Mouse (Mus musculus): ENCODE results near the gene Nfic. TPM values are rescaled to one million over a fixed set of nuclear protein-coding genes. Genes with fewer than 3 reads are reported as not detected.

The Nfic gene
- polyA plus RNA-seq, 2 experiments, result 1.3 to 4.6 TPM

- peak overlapping the region; percentile 64 to 88 for H3K4me3 ChIP-seq (ENCODE audit: insufficient read depth in 1 of 2, low read depth in 2 of 2, low read length in 2 of 2)
- 17% methylated on average over 4 of the region's 4 CpGs for whole genome bisulfite sequencing (ENCODE audit: insufficient replicate concordance)
- TF ChIP-seq EP300 (IDR thresholded peaks at IDR 0.05; ENCODE audit: low read depth) (no peak), CTCF (IDR thresholded peaks at IDR 0.05; ENCODE audit: low read depth) (no peak)
- H3K27ac ChIP-seq, result peak overlapping the region; percentile 86
- peak overlapping the region; percentile 89 for H3K9ac ChIP-seq (replicated peaks)
- no peaks in the 10 kb centered on the region for H3K27me3 ChIP-seq (ENCODE audit: control insufficient read depth, insufficient read depth, low read length)
- peaks cover 47 to 52% of the 10 kb centered on the region in 2 experiments for H3K4me1 ChIP-seq (replicated peaks; ENCODE audit: control insufficient read depth in 2 of 2, insufficient read depth in 2 of 2, low read length in 1 of 2)
- peaks cover 17% of the 10 kb centered on the region for H3K36me3 ChIP-seq (replicated peaks; ENCODE audit: control insufficient read depth, insufficient read depth, low read depth)
- peak overlapping the region; percentile 82 for H3K4me2 ChIP-seq (ENCODE audit: low read depth)
- DNase-seq (ENCODE audit: low read depth in 3 of 3, low spot score in 3 of 3), result no peak
- no peaks in the 10 kb centered on the region for H3K9me3 ChIP-seq (ENCODE audit: control insufficient read depth, low read length)
- ATAC-seq (ENCODE audit: insufficient read depth), result no peak
These were observed 97.2 kb downstream of the Nfic start for GRCm38 (mm10) chr10:81358209-81358608.

- WGBS (ENCODE audit: insufficient replicate concordance), result 2% methylated on average over 70 of the region's 79 CpGs
These were observed 98.2 kb downstream of the Nfic start, which contains the start of gene Mfsd12 for GRCm38 (mm10) chr10:81356991-81357844. Mfsd12 (plus strand) TSS chr10:81357491.

GRCm38 (mm10) chr10:81356352-81356990 is 99.0 kb downstream of the Nfic start:
- TF ChIP-seq CTCF (IDR thresholded peaks at IDR 0.05; ENCODE audit: low read depth) (no peak), EP300 (IDR thresholded peaks at IDR 0.05; ENCODE audit: low read depth) (no peak)
- H3K9ac ChIP-seq (replicated peaks), result peak overlapping the region; percentile 77
- DNase-seq (ENCODE audit: low read depth in 3 of 3, low spot score in 3 of 3), result no peak

More at GRCm38 (mm10) chr10:81356991-81357844, 98.2 kb downstream of the Nfic start, which contains the start of gene Mfsd12:
- no peak for TF ChIP-seq EP300 (IDR thresholded peaks at IDR 0.05; ENCODE audit: low read depth)
- no peak for TF ChIP-seq CTCF (IDR thresholded peaks at IDR 0.05; ENCODE audit: low read depth)
- Histone ChIP-seq H3K27ac (peak within 1 kb of the TSS; percentile 86), H3K9me3 (ENCODE audit: control insufficient read depth, low read length) (no peaks in the 10 kb centered on the region), H3K36me3 (replicated peaks; ENCODE audit: control insufficient read depth, insufficient read depth, low read depth) (peaks cover 13% of the 10 kb centered on the region), H3K27me3 (ENCODE audit: control insufficient read depth, insufficient read depth, low read length) (no peaks in the 10 kb centered on the region), H3K4me3 (ENCODE audit: insufficient read depth in 1 of 2, low read depth in 2 of 2, low read length in 2 of 2) (peak within 1 kb of the TSS; percentile 64 to 88), H3K9ac (replicated peaks) (peak within 1 kb of the TSS; percentile 89), H3K4me1 (replicated peaks; ENCODE audit: control insufficient read depth in 2 of 2, insufficient read depth in 2 of 2, low read length in 1 of 2) (peaks cover 43 to 51% of the 10 kb centered on the region in 2 experiments), H3K4me2 (ENCODE audit: low read depth) (peak within 1 kb of the TSS; percentile 82)
- DNase-seq (ENCODE audit: low read depth in 3 of 3, low spot score in 3 of 3) (peak; percentile 82 to 85 (median 83)), ATAC-seq (ENCODE audit: insufficient read depth) (peak; percentile 84)

GRCm38 (mm10) chr10:81355533-81355932 is 99.9 kb downstream of the Nfic start:
- H3K9me3 ChIP-seq (ENCODE audit: control insufficient read depth, low read length), result no peaks in the 10 kb centered on the region
- H3K36me3 ChIP-seq (replicated peaks; ENCODE audit: control insufficient read depth, insufficient read depth, low read depth), result no peaks in the 10 kb centered on the region; the same call in 1 of the 2 replicates
- H3K9ac ChIP-seq (replicated peaks), result no peak overlapping the region
- H3K27me3 ChIP-seq (ENCODE audit: control insufficient read depth, insufficient read depth, low read length), result no peaks in the 10 kb centered on the region
- 54% methylated on average over 4 of the region's 4 CpGs for WGBS (ENCODE audit: insufficient replicate concordance)
- TF ChIP-seq EP300 (IDR thresholded peaks at IDR 0.05; ENCODE audit: low read depth) (no peak), CTCF (IDR thresholded peaks at IDR 0.05; ENCODE audit: low read depth) (no peak)
- no peak overlapping the region for H3K27ac ChIP-seq
- DNase-seq (ENCODE audit: low read depth in 3 of 3, low spot score in 3 of 3), result no peak
- no peak overlapping the region for H3K4me2 ChIP-seq (ENCODE audit: low read depth)
- ATAC-seq (ENCODE audit: insufficient read depth), result no peak
- H3K4me3 ChIP-seq (ENCODE audit: insufficient read depth in 1 of 2, low read depth in 2 of 2, low read length in 2 of 2), result no peak overlapping the region
- peaks cover 41 to 50% of the 10 kb centered on the region in 2 experiments for H3K4me1 ChIP-seq (replicated peaks; ENCODE audit: control insufficient read depth in 2 of 2, insufficient read depth in 2 of 2, low read length in 1 of 2)

More at GRCm38 (mm10) chr10:81356352-81356990, 99.0 kb downstream of the Nfic start:
- peak overlapping the region; percentile 54 to 64 for H3K4me3 ChIP-seq (ENCODE audit: insufficient read depth in 1 of 2, low read depth in 2 of 2, low read length in 2 of 2)
- H3K27ac ChIP-seq, result peak overlapping the region; percentile 63
- peaks cover 7% of the 10 kb centered on the region for H3K36me3 ChIP-seq (replicated peaks; ENCODE audit: control insufficient read depth, insufficient read depth, low read depth)
- no peak for ATAC-seq (ENCODE audit: insufficient read depth)
- H3K4me2 ChIP-seq (ENCODE audit: low read depth), result peak overlapping the region; percentile 82
- H3K27me3 ChIP-seq (ENCODE audit: control insufficient read depth, insufficient read depth, low read length), result no peaks in the 10 kb centered on the region
- H3K4me1 ChIP-seq (replicated peaks; ENCODE audit: control insufficient read depth in 2 of 2, insufficient read depth in 2 of 2, low read length in 1 of 2), result peaks cover 43 to 51% of the 10 kb centered on the region in 2 experiments
- 24% methylated on average over 12 of the region's 12 CpGs for WGBS (ENCODE audit: insufficient replicate concordance)
- H3K9me3 ChIP-seq (ENCODE audit: control insufficient read depth, low read length), result no peaks in the 10 kb centered on the region
